Mouse (Mus musculus): ENCODE results near the gene Pnisr.

GRCm38 (mm10) chr4:21848287-21848630, 876 bp downstream of the Pnisr start:
- TF ChIP-seq POLR2A (IDR thresholded peaks at IDR 0.05; ENCODE audit: insufficient read length, low read depth) (peak; percentile 32), E2F4 (IDR thresholded peaks at IDR 0.05; ENCODE audit: insufficient read depth) (no peak), USF1 (IDR thresholded peaks at IDR 0.05; ENCODE audit: low read depth) (no peak), CEBPB (IDR thresholded peaks at IDR 0.05; ENCODE audit: insufficient read depth, poor library complexity, severe bottlenecking) (no peak), TCF12 (IDR thresholded peaks at IDR 0.05; ENCODE audit: insufficient read depth, poor library complexity, severe bottlenecking) (no peak), MYOG (IDR thresholded peaks at IDR 0.05; ENCODE audit: control insufficient read depth in 1 of 3, insufficient read depth in 1 of 3, insufficient read length in 2 of 3, low read depth in 2 of 3) (no peak), POLR2AphosphoS2 (IDR thresholded peaks at IDR 0.05; ENCODE audit: insufficient read length, low read depth) (no peak), MAX (IDR thresholded peaks at IDR 0.05; ENCODE audit: low read depth) (no peak), REST (IDR thresholded peaks at IDR 0.05; ENCODE audit: insufficient read depth, insufficient read length) (no peak), MYOD1 (IDR thresholded peaks at IDR 0.05; ENCODE audit: control insufficient read depth in 1 of 3, insufficient read length in 2 of 3, low read depth in 2 of 3) (no peak), SRF (IDR thresholded peaks at IDR 0.05; ENCODE audit: control insufficient read depth, insufficient read length, low read depth) (no peak), TCF3 (IDR thresholded peaks at IDR 0.05; ENCODE audit: insufficient read length, low read depth) (no peak)

Measured in myocyte (in vitro differentiated cells).